Mouse (Mus musculus) erythroblast, embryonic 14.5 days (primary cell): ENCODE results near the gene Cdk2. TPM values are rescaled to one million over a fixed set of nuclear protein-coding genes. Genes with fewer than 3 reads are reported as not detected.
"Not testable (repeated sequence)": the region's sequence is repeated elsewhere in the genome, so short reads cannot be mapped to it uniquely, and the experiment has no call there.

Source experiments
- H3K27me3 ChIP-seq: 2 replicates; pipeline ENCODE4 v1.6.1; 2012; ENCODE audit warnings: inconsistent platforms; ENCODE audit not compliant: control insufficient read depth
- H3K36me3 ChIP-seq: 2 replicates; pipeline ENCODE4 v1.6.1; 2012; ENCODE audit warnings: mild to moderate bottlenecking, inconsistent platforms; ENCODE audit not compliant: control insufficient read depth
- H3K4me1 ChIP-seq: 2 replicates; pipeline ENCODE4 v1.6.1; 2012; ENCODE audit warnings: inconsistent platforms; ENCODE audit not compliant: control insufficient read depth
- H3K4me3 ChIP-seq: replicated peaks from 2 replicates; pipeline ENCODE3; 2012; ENCODE audit warnings: moderate library complexity, mild to moderate bottlenecking, inconsistent platforms
- H3K9me3 ChIP-seq: 2 replicates; pipeline ENCODE4 v1.6.1; 2012; ENCODE audit warnings: low read length, inconsistent platforms, mixed read lengths; ENCODE audit not compliant: control insufficient read depth
- GATA1 ChIP-seq: IDR thresholded peaks from 2 replicates; pipeline ENCODE4 v1.6.1; 2012; ENCODE audit warnings: low read length, inconsistent platforms, mixed read lengths
- TAL1 ChIP-seq: IDR thresholded peaks from 3 replicates; pipeline ENCODE4 v1.6.1; 2012; ENCODE audit warnings: low read length, inconsistent platforms, mixed read lengths
- polyA plus RNA-seq: library from polyadenylated mRNA; stranded (reverse); fragments of >175 nt; gene quantifications from 2 replicates; pipeline ENCODE4 v1.2.3, GENCODE M21; 2012

Cdk2 gene
- polyA plus RNA-seq, 1 experiment: 2.6 TPM

DNA sequence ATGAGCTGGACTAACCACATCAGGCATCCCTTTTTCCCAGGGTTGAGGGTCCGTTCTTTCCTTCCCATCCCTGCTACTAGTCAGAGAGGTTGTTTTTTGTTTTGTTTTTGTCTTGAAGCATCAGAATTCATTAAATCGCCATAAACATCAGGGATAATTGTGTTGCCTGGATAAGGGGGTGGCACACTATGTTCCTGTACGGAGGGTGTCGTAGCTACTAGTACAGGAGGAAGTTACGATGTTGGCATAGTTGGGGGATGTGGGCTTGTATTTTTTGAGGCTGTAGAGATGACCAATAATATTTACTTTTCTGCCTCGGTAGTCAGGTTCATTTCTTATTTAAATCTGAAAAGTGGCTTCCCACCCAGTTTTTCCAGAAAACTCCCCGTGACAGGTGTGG lies 38.4 kb upstream of the Cdk2 start:
- Histone ChIP-seq H3K36me3 (no peaks in the 10 kb centered on the region), H3K9me3 (peaks cover 2% of the 10 kb centered on the region; the same call in 1 of the 2 replicates), H3K4me3 (peak overlapping the region; percentile 44), H3K4me1 (peaks cover 31% of the 10 kb centered on the region), H3K27me3 (peaks cover 60% of the 10 kb centered on the region)
- TF ChIP-seq GATA1 (no peak), TAL1 (no peak)

DNA sequence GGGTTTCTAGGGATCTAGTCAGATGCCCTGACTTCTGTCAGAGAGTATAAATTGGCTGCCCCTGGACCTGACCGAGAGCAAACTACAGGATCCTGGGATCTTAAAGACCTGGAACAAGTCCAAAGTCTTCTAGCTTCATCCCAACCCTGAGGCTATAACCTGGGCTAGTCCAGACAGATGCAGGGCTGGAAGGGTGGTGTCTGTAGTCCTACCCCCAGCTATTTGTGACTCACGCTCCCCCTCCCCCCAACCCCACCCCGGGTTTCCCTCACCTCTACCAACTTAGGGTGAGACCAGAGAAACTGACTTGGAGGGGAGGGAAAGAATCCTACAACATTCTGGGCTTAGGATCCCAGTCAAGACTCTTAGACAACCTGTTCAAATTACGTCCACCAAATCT lies 37.8 kb upstream of the Cdk2 start:
- peaks cover 28% of the 10 kb centered on the region for H3K4me1 ChIP-seq
- peaks cover 2% of the 10 kb centered on the region; the same call in 1 of the 2 replicates for H3K9me3 ChIP-seq
- H3K4me3 ChIP-seq: no peak overlapping the region
- no peaks in the 10 kb centered on the region for H3K36me3 ChIP-seq
- no peak for TF ChIP-seq GATA1
- no peak for TF ChIP-seq TAL1
- peaks cover 60% of the 10 kb centered on the region for H3K27me3 ChIP-seq

GRCm38 (mm10) chr10:128740296-128740695 lies 35.5 kb upstream of the Cdk2 start:
- Histone ChIP-seq H3K9me3 (peaks cover 2% of the 10 kb centered on the region; the same call in 1 of the 2 replicates), H3K27me3 (peaks cover 45% of the 10 kb centered on the region), H3K4me1 (peaks cover 23% of the 10 kb centered on the region), H3K4me3 (no peak overlapping the region), H3K36me3 (no peaks in the 10 kb centered on the region)
- TF ChIP-seq GATA1 (no peak), TAL1 (no peak)

DNA sequence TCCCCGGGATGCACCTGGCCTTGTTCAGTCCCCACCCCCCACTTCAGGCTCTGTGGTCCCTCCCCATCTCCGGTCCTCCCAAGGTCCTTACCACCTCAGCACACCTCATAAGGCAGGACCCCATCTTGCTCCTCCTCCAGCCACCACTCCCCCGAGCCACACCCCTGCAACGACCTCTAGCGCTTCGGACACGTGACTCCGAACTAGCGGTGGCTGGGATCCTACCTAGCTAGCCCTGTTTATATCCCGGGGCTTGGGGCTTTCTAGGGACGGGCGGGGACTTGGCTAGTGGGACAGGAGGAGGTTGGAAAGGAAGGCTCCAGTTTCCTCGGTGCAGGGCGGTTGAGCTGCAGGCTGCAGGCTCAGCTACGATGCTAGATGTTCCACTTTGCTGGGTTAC lies 32.6 kb upstream of the Cdk2 start:
- H3K27me3 ChIP-seq: peaks cover 17% of the 10 kb centered on the region
- H3K4me1 ChIP-seq: peaks cover 9% of the 10 kb centered on the region
- H3K36me3 ChIP-seq: no peaks in the 10 kb centered on the region
- TF ChIP-seq GATA1: no peak
- TF ChIP-seq TAL1: no peak
- no peak overlapping the region for H3K4me3 ChIP-seq
- peaks cover 7% of the 10 kb centered on the region; the same call in 1 of the 2 replicates for H3K9me3 ChIP-seq

- no peak for TF ChIP-seq TAL1
- no peak for TF ChIP-seq GATA1
- Histone ChIP-seq H3K4me1 (peaks cover 3% of the 10 kb centered on the region), H3K4me3 (no peak overlapping the region), H3K36me3 (no peaks in the 10 kb centered on the region), H3K9me3 (peaks cover 7% of the 10 kb centered on the region; the same call in 1 of the 2 replicates), H3K27me3 (no peaks in the 10 kb centered on the region)
These were observed 27.2 kb upstream of the Cdk2 start for GRCm38 (mm10) chr10:128731992-128732391.

DNA sequence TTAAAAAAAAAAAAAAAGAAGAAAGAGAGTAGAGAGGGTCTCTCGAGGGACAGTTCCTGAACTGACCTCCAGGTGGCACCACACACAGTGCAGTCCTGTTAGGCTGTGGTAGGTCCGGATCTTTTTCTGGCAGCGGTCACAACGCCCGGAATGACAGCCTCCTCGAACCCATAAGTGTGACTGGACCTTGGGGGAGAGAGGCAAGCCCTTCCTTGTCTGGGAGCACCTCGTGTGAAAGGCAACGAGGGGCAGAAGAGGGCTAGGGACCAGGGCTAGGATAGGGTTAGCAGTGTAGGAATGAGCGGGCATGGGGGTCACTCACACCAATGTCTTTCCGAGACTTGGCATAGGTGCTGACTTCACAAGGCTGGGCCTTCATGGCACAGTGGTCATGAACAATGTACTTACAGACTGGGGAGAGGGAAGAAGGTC lies 26.2 kb upstream of the Cdk2 start:
- Histone ChIP-seq H3K4me3 (no peak overlapping the region), H3K36me3 (no peaks in the 10 kb centered on the region), H3K27me3 (no peaks in the 10 kb centered on the region), H3K4me1 (peaks cover 3% of the 10 kb centered on the region), H3K9me3 (peaks cover 7% of the 10 kb centered on the region; the same call in 1 of the 2 replicates)
- TF ChIP-seq TAL1 (no peak), GATA1 (no peak)

DNA sequence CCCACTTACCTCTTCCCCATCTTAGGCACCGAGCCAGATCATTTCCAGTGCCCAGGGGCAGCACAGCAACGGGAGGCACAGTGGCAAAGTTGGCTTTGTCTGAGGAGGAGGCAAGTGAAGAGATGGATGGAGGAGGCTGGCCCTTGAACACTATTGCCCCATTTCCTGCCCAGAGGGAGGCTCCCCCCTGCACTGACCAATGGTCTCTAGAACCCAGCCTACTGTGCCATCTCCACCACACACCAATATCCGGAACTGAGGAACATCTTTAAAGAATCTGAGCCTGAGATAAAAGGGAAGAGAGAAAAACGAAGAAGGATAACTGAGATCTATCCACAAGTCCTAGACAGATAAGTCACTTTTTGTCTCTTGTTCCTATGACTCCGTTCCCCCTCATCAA lies 23.2 kb upstream of the Cdk2 start:
- no peak overlapping the region for H3K4me3 ChIP-seq
- no peak for TF ChIP-seq GATA1
- no peak for TF ChIP-seq TAL1
- H3K36me3 ChIP-seq: no peaks in the 10 kb centered on the region
- H3K27me3 ChIP-seq: no peaks in the 10 kb centered on the region
- peaks cover 7% of the 10 kb centered on the region for H3K4me1 ChIP-seq
- H3K9me3 ChIP-seq: peaks cover under 1% of the 10 kb centered on the region; the same call in 1 of the 2 replicates

- H3K4me1 ChIP-seq, H3K27me3 ChIP-seq, H3K36me3 ChIP-seq, H3K9me3 ChIP-seq, H3K4me3 ChIP-seq: not testable (repeated sequence)
These were observed 20.6 kb upstream of the Cdk2 start for GRCm38 (mm10) chr10:128725466-128725865.

GRCm38 (mm10) chr10:128715559-128716537 lies 11.0 kb upstream of the Cdk2 start:
- Histone ChIP-seq H3K27me3 (peaks cover 10% of the 10 kb centered on the region), H3K4me1 (no peaks in the 10 kb centered on the region), H3K9me3 (no peaks in the 10 kb centered on the region), H3K36me3 (no peaks in the 10 kb centered on the region), H3K4me3 (no peak overlapping the region)
- TF ChIP-seq TAL1 (no peak), GATA1 (no peak)

DNA sequence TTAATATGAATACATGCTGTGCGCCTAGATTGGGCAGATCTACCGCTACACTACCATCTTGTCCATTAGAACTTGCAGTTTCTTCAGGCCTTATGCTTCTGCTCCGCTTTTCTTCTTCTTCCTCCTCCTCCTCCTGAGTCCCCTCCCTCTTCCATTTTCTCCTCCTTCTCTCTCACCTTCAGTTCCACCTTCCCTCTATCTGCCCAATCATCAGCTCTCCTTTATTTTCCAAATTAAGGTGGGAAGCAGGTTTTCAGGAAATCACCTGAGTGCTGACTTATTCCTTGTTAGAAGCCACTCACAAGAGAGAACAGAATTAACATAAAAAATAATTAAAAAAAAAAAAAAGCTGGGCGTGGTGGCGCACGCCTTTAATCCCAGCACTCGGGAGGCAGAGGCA lies 6.5 kb upstream of the Cdk2 start:
- not testable (repeated sequence) for H3K4me1 ChIP-seq, H3K27me3 ChIP-seq, H3K4me3 ChIP-seq, H3K9me3 ChIP-seq, H3K36me3 ChIP-seq
